Mouse (Mus musculus) lung, adult 2 months (tissue): ENCODE results near the gene E130308A19Rik.

ENCODE experiments used
- CTCF ChIP-seq: fragments of 200-500 bp; IDR thresholded peaks from 2 replicates; pipeline ENCODE4 v1.5.1; 2011; ENCODE audit warnings: mild to moderate bottlenecking, low read length, control low read depth; ENCODE audit not compliant: insufficient read depth
- POLR2A ChIP-seq: fragments of 200-500 bp; IDR thresholded peaks from 2 replicates; pipeline ENCODE4 v1.6.1; 2011; ENCODE audit warnings: low read depth, mild to moderate bottlenecking, control low read depth, low read length, borderline replicate concordance; ENCODE audit errors: extremely low read depth

- TF ChIP-seq CTCF (no peak), POLR2A (no peak)
Measured at GRCm38 (mm10) chr4:59682491-59682890, 56.5 kb downstream of the E130308A19Rik start.
